Mouse (Mus musculus) gastrocnemius, adult 2 months (tissue): ENCODE results near the gene Krtap3-2. TPM values are rescaled to one million over a fixed set of nuclear protein-coding genes. Genes with fewer than 3 reads are reported as not detected.
A peak's percentile ranks its signal among the peaks of the same experiment; 100 is the strongest.
"Not testable (repeated sequence)": the region's sequence is repeated elsewhere in the genome, so short reads cannot be mapped to it uniquely, and the experiment has no call there.

Experiments used
- DNase-seq: peaks from one replicate; pipeline ENCODE4 v3.0.0; 2022
- H3K27ac ChIP-seq: fragments of 200-600 bp; 2 replicates; pipeline ENCODE4 v1.8.1; 2022; ENCODE audit warnings: mild to moderate bottlenecking
- H3K4me3 ChIP-seq: fragments of 200-600 bp; 2 replicates; pipeline ENCODE4 v1.8.1; 2022; ENCODE audit warnings: mild to moderate bottlenecking, moderate library complexity
- CTCF ChIP-seq: fragments of 200-600 bp; IDR thresholded peaks from 2 replicates; pipeline ENCODE4 v1.8.1; 2022; ENCODE audit warnings: antibody characterized with exemption, mild to moderate bottlenecking, moderate library complexity
- intact Hi-C: fragments of 180-260 bp; cut with DNase I; formaldehyde crosslinking; loops from one replicate; pipeline ENCODE4 v1.15.1; 2025
- long read RNA-seq, 2 experiments: library from polyadenylated mRNA; stranded (forward); transcript quantifications; one replicate each; pipeline ENCODE4 v2.0.0; 2021
- total RNA-seq, 2 experiments: library from RNA; stranded (reverse); gene quantifications; 2 replicates each; pipeline ENCODE4 v1.2.3; 2021

The Krtap3-2 gene
- total RNA-seq, result not detected
- long read RNA-seq, experiment 1, result 0 reads
- long read RNA-seq, experiment 2, result 0 reads

DNA sequence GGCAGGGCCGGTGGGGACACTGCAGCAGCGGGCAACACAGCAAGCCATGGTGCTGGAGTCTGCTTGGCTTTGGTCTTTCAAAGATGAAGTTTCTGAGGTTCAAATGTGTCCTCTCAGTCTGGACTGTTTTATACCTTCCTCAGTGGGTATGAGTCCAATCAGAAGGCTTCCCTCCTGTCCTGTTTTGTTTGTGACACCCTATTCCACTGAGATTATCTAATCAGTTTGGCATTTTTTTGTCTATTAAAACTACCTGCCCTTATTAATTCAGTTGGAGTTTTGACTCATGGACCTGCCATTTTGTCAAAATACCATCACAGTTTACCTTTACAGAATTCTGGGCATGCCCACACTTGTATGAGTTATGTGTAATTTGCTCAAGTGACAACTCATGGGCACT lies at the start of gene Krtap3-2:
TSS of gene Krtap3-2 (minus strand) at position 101 of the 400 bp plus-strand sequence.
- Histone ChIP-seq H3K27ac (no peak within 1 kb of the TSS), H3K4me3 (no peak within 1 kb of the TSS)
- intact Hi-C loops, result no loop called here
- TF ChIP-seq CTCF, result no peak
- DNase-seq, result no peak

DNA sequence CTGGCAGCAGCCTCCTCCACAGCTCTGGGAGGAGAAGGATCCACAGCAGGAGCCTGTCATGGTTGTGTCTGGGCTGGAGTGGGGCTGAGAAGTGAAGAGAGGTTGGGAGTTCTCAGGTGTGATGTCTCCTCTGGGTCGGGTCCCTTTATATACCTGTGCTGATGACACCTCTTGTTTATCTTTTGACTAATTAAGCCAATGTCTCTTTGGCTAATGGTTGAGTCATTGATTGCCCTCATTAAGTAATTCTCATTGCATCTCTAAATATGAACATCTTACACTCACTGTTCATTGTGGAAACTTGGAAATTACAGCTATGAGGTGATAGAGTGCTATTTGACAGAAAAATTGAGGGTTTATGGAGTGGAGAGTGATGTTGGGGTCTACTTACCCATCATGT lies 46.6 kb upstream of the Krtap3-2 start, which contains the start of gene Gm11938:
TSS of gene Gm11938 (minus strand) at position 101 of the 400 bp plus-strand sequence.
- intact Hi-C loops, DNase-seq, H3K4me3 ChIP-seq, H3K27ac ChIP-seq: not testable (repeated sequence)

- H3K4me3 ChIP-seq, DNase-seq, H3K27ac ChIP-seq, intact Hi-C loops: not testable (repeated sequence)
Measured at GRCm38 (mm10) chr11:99597742-99598141, 41.1 kb upstream of the Krtap3-2 start, which contains the start of gene Krtap9-3. Krtap9-3 (minus strand) TSS chr11:99598105.

DNA sequence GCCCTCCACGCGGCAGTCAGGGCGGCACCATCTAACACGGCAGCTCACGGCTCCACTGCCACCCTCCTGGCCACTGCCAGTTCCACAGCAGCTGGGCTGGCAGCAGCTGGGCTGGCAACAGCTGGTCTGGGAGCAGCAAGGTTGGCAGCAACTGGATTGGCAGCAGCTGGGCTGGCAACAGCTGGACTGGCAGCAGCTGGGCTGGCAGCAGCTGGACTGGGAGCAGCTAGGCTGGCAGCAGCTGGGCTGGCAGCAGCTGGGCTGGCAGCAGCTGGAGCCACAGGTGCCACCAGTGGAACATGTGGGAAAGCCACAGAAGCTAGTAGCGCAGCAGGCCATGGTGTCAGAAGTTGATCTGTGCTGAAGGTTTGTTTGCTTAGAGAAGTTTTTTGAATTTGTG lies 34.3 kb upstream of the Krtap3-2 start, which contains the start of gene Krtap1-3:
TSS of gene Krtap1-3 (minus strand) at position 359 of the 400 bp plus-strand sequence.
- intact Hi-C loops, result no loop called here
- TF ChIP-seq CTCF, result no peak
- DNase-seq, result no peak
- Histone ChIP-seq H3K4me3 (no peak within 1 kb of the TSS), H3K27ac (no peak within 1 kb of the TSS)

GRCm38 (mm10) chr11:99585096-99585495 lies 28.4 kb upstream of the Krtap3-2 start:
- H3K27ac ChIP-seq, result no peak overlapping the region
- intact Hi-C loops, result no loop called here
- DNase-seq, result no peak
- TF ChIP-seq CTCF, result no peak
- H3K4me3 ChIP-seq, result no peak overlapping the region

DNA sequence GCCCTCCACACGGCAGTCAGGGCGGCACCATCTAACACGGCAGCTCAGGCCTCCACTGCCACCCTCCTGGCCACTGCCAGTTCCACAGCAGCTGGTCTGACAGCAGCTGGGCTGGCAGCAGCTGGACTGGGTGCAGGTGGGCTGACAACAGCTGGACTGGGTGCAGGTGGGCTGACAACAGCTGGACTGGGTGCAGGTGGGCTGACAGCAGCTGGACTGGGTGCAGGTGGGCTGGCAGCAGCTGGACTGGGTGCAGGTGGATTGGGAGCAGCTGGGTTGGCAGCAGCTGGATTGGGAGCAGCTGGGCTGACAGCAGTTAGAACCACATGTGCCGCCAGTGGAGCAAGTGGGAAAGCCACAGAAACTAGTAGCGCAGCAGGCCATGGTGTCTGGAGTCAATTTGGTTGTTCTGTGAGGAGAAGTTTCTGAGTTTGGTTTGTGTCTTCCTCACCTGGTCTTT lies 26.6 kb upstream of the Krtap3-2 start, which contains the start of gene Krtap1-4:
TSS of gene Krtap1-4 (minus strand) at position 410 of the 460 bp plus-strand sequence.
- no peak for TF ChIP-seq CTCF
- intact Hi-C loops, result no loop called here
- Histone ChIP-seq H3K4me3 (no peak within 1 kb of the TSS), H3K27ac (no peak within 1 kb of the TSS)
- DNase-seq, result no peak

DNA sequence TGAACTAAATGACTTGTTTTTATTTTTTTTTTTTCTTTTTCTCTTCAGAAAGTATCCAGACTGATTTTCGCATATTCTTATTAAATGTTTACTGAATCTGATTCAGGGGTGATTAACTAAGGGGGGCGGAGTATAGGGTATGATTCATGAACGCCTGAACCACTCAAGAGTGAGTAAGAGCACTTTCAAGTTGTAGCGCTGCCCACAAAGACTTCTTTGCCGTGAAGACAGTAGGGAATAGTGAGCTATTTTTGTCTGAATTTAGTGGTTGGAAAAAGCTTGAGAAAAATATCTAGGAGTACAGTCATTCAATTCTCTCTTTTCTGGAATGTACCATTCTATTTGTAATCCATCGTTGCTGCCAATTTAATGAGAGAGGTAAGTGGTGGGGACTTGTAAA lies 24.9 kb upstream of the Krtap3-2 start:
- no peak overlapping the region for H3K27ac ChIP-seq
- intact Hi-C loops, result no loop called here
- no peak for TF ChIP-seq CTCF
- no peak for DNase-seq
- no peak overlapping the region for H3K4me3 ChIP-seq

DNA sequence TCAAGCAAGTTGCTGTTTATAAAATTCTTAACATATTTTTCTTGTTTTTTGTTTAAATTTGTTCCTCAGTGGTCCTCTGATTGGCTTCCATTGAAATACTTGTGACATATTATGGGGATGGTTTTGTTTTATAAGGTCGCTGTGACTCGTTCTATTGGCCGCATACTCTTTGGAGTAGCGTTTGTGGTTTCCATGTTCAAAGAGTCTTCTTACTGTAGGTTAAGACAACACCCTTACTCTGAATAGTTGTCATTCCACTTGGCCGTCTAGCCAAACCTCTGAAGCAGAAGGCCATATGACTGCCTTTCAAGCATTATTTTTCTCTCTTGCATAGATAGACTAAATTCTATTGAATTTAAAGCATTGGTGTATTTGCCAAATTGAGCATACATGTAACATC lies 24.4 kb upstream of the Krtap3-2 start:
- no peak for TF ChIP-seq CTCF
- no peak for DNase-seq
- no peak overlapping the region for H3K4me3 ChIP-seq
- no peak overlapping the region for H3K27ac ChIP-seq
- intact Hi-C loops, result no loop called here

GRCm38 (mm10) chr11:99580636-99581035 lies 24.0 kb upstream of the Krtap3-2 start, which contains the start of gene Krtap1-5:
Krtap1-5 (minus strand) TSS chr11:99581016.
- Histone ChIP-seq H3K27ac (no peak within 1 kb of the TSS), H3K4me3 (no peak within 1 kb of the TSS)
- no peak for TF ChIP-seq CTCF
- intact Hi-C loops, result no loop called here
- no peak for DNase-seq

DNA sequence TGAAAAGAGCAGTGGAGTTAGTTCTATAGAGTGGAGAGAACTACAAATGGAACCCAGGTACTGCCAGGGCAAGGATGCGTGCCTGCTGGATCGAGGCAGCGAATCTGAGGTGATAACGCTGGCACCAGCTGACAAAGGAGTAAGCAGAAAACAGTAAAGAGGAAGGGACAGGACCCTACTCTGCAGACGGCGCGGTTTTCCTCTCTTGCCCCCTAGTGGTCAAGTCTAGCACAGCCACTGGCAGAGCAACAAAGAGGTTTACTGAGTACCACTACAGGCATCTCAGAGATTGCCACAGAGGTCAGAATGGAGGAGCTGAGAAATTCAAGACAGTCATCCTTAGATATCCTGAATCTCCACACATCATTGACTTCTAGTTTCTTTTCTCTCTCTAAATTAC lies 17.5 kb upstream of the Krtap3-2 start:
- intact Hi-C loops, result loop anchor here (10.0 kb wide), 1 partner anchor 109 kb away; no protein-coding TSS in a partner anchor
- peak; percentile 87 for TF ChIP-seq CTCF
- H3K27ac ChIP-seq, result no peak overlapping the region
- peak overlapping the region; percentile 19; the same call in 1 of the 2 replicates for H3K4me3 ChIP-seq
- peak; percentile 59 for DNase-seq

DNA sequence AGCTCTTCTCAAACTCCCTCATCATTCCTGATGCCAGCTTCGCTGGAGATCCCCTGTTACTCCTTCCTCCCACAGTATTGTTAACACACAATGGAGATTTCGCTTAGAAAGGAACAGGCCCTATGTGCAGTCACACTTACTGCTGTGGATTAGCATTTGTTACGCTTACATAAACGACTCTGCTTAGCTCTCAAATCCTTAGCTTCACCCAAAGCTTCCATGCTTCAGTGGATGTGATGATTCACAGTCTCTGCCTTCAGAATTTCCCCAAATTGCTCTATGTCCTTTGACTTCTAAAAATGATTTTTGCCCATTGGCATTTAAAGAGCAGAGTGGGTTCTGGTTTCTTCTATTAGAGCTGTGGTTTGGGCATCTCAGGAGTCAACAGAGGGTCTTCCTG lies 16.5 kb upstream of the Krtap3-2 start:
- no peak for DNase-seq
- intact Hi-C loops, result loop anchor here (10.0 kb wide), 1 partner anchor 108 kb away; no protein-coding TSS in a partner anchor
- no peak overlapping the region for H3K4me3 ChIP-seq
- TF ChIP-seq CTCF, result no peak
- H3K27ac ChIP-seq, result no peak overlapping the region

DNA sequence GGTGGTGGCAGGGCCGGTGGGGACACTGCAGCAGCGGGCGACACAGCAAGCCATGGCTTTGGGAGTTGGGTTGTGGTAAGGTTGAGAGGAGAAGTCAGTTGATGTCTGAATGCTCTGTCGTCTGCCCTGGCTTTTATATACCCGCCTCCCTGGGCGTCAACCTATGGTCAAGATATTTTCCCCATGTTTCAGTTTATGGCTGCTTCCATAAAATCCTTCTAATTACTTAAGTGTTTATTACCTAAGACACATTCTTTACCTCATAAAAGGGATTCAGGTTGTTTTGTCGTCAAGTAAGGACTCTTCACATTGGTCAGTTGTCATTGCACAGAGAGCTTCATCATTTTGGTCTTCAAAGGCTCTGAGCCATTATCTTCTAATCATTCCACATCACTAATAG lies 9.9 kb upstream of the Krtap3-2 start, which contains the start of gene Krtap3-1:
TSS of gene Krtap3-1 (minus strand) at position 101 of the 400 bp plus-strand sequence.
- no peak for DNase-seq
- H3K4me3 ChIP-seq, result no peak within 1 kb of the TSS
- H3K27ac ChIP-seq, result no peak within 1 kb of the TSS
- TF ChIP-seq CTCF, result no peak
- intact Hi-C loops, result no loop called here

DNA sequence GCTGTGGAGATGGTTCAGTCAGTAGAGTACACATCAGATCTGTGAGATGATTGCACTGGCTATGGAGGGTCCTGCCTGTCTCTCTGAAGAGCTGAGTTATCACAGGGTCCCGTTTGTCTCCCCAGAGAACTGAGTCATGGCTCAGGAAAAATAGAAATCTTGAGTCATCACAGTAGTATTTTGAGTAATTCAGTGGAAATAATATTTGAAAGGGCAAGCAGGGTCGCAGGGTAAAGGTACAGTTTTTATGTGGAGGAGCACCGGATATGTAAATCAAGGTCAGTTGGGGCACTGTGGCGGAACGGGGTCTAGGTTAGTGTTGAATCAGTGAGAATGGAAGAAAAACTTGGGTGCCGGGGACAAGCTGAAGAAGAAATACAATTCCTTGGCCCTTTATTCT lies 5.9 kb upstream of the Krtap3-2 start:
- no peak for TF ChIP-seq CTCF
- Histone ChIP-seq H3K27ac (no peak overlapping the region), H3K4me3 (no peak overlapping the region)
- intact Hi-C loops, result no loop called here
- DNase-seq, result no peak

DNA sequence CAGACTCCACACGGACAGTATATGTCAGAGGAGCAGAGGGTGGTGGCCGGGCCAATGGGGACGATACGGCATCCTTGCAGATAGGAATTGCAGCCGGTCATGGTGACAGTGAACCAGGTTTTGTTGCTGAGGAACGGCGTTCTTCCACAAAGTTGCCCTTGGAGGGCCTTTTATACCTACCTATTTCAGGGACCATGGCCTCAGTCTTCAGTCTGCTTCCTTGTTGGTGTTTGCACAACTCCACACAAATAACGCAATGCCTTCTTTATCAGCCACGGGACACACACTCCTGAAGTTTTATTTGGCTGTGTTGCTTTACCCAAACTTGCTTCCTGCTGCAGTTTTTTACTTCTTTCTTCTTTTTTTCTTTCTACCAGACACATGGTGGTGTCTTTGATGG lies 2.7 kb upstream of the Krtap3-2 start, which contains the start of gene Gm11939:
TSS of gene Gm11939 (minus strand) at position 101 of the 400 bp plus-strand sequence.
- no peak for TF ChIP-seq CTCF
- Histone ChIP-seq H3K27ac (no peak within 1 kb of the TSS), H3K4me3 (no peak within 1 kb of the TSS)
- DNase-seq, result no peak
- intact Hi-C loops, result no loop called here
